Mouse (Mus musculus) CH12.LX (cell line): ENCODE measurements around the gene Erf. TPM values are rescaled to one million over a fixed set of nuclear protein-coding genes. Genes with fewer than 3 reads are reported as not detected.

ENCODE experiments used
- DNase-seq: peaks from one replicate; pipeline ENCODE4 v3.0.0-alpha.2; 2013; ENCODE audit errors: extremely low read depth
- H3K27ac ChIP-seq: 2 replicates; pipeline ENCODE4 v1.5.1; 2012; ENCODE audit warnings: low read depth, mild to moderate bottlenecking, control low read depth, moderate library complexity; ENCODE audit not compliant: insufficient read depth
- H3K27me3 ChIP-seq: replicated peaks from 2 replicates; pipeline ENCODE3; 2012; ENCODE audit warnings: inconsistent platforms
- H3K36me3 ChIP-seq, 2 experiments: replicated peaks in 1 of 2; 2 replicates each; pipeline versions ENCODE3 to v1.6.1; 2012; ENCODE audit warnings: inconsistent platforms in 1 of 2, low read length in 1 of 2, mild to moderate bottlenecking in 1 of 2, mixed read lengths in 1 of 2, moderate library complexity in 1 of 2; ENCODE audit not compliant: control insufficient read depth in 1 of 2, insufficient read depth in 1 of 2
- H3K4me1 ChIP-seq, 2 experiments: 2 replicates each; pipeline ENCODE4 v1.6.1; 2012; ENCODE audit warnings: inconsistent platforms in 1 of 2, moderate library complexity in 1 of 2; ENCODE audit not compliant: insufficient read depth in 2 of 2, control insufficient read depth in 1 of 2
- H3K4me2 ChIP-seq: 2 replicates; pipeline ENCODE4 v1.6.1; 2012; ENCODE audit warnings: low read depth, mild to moderate bottlenecking, control low read depth; ENCODE audit not compliant: poor library complexity, insufficient read depth, severe bottlenecking
- H3K4me3 ChIP-seq, 3 experiments: fragments of 150-350 bp in 1 of 3; sonication (generic) in 1 of 3; replicated peaks in 1 of 3; 2 replicates each; pipeline versions ENCODE3 to v1.5.1; 2011 to 2012; ENCODE audit warnings: low read depth in 2 of 3, low read length in 2 of 3, mild to moderate bottlenecking in 2 of 3, moderate library complexity in 2 of 3, control low read depth in 1 of 3, improper control_type of control experiment in 1 of 3, inconsistent platforms in 1 of 3, mixed read lengths in 1 of 3; ENCODE audit not compliant: poor library complexity in 1 of 3
- H3K79me2 ChIP-seq: replicated peaks from 2 replicates; pipeline ENCODE4 v1.6.1; 2012; ENCODE audit warnings: mild to moderate bottlenecking, moderate library complexity; ENCODE audit not compliant: control insufficient read depth, poor library complexity, insufficient read depth, severe bottlenecking; ENCODE audit errors: extremely low read depth
- H3K9ac ChIP-seq: 2 replicates; pipeline ENCODE4 v1.6.1; 2012; ENCODE audit warnings: low read depth, mild to moderate bottlenecking, control low read depth, moderate library complexity; ENCODE audit not compliant: insufficient read depth
- H3K9me3 ChIP-seq: replicated peaks from 2 replicates; pipeline ENCODE3; 2012; ENCODE audit warnings: low read length, inconsistent platforms, mixed read lengths
- BHLHE40 ChIP-seq: IDR thresholded peaks from 2 replicates; pipeline ENCODE4 v1.6.1; 2011; ENCODE audit warnings: mild to moderate bottlenecking, low read depth, low read length, improper control_type of control experiment
- CHD2 ChIP-seq: IDR thresholded peaks from 2 replicates; pipeline ENCODE4 v1.6.1; 2011; ENCODE audit warnings: low read length, improper control_type of control experiment
- CTCF ChIP-seq, 2 experiments: IDR thresholded peaks in 1 of 2; conservative IDR thresholded peaks in 1 of 2; 2 replicates each; pipeline ENCODE4 v1.5.1; 2011 to 2012; ENCODE audit warnings: low read depth in 2 of 2, low read length in 2 of 2, improper control_type of control experiment in 1 of 2, inconsistent platforms in 1 of 2, mild to moderate bottlenecking in 1 of 2, moderate library complexity in 1 of 2
- E2F4 ChIP-seq: IDR thresholded peaks from 2 replicates; pipeline ENCODE4 v1.6.1; 2011; ENCODE audit warnings: low read depth, low read length, improper control_type of control experiment; ENCODE audit not compliant: insufficient replicate concordance
- EP300 ChIP-seq: IDR thresholded peaks from 2 replicates; pipeline ENCODE4 v1.6.1; 2011; ENCODE audit warnings: low read length, improper control_type of control experiment
- ETS1 ChIP-seq: conservative IDR thresholded peaks from 2 replicates; pipeline ENCODE4 v1.6.1; 2012; ENCODE audit warnings: low read depth, mild to moderate bottlenecking, inconsistent platforms, low read length, improper control_type of control experiment, moderate library complexity
- HCFC1 ChIP-seq: IDR thresholded peaks from 2 replicates; pipeline ENCODE4 v1.6.1; 2012; ENCODE audit warnings: low read depth, mild to moderate bottlenecking, inconsistent platforms, low read length, improper control_type of control experiment
- JUN ChIP-seq: IDR thresholded peaks from 2 replicates; pipeline ENCODE4 v1.6.1; 2011; ENCODE audit warnings: low read depth, mild to moderate bottlenecking, low read length, improper control_type of control experiment, moderate library complexity; ENCODE audit not compliant: insufficient read depth
- JUND ChIP-seq: conservative IDR thresholded peaks from 2 replicates; pipeline ENCODE4 v1.6.1; 2011; ENCODE audit warnings: low read depth, low read length, improper control_type of control experiment
- KAT2A ChIP-seq: IDR thresholded peaks from 2 replicates; pipeline ENCODE4 v1.6.1; 2012; ENCODE audit warnings: low read length, improper control_type of control experiment, inconsistent platforms; ENCODE audit not compliant: insufficient replicate concordance
- MAFK ChIP-seq: IDR thresholded peaks from 2 replicates; pipeline ENCODE4 v1.6.1; 2011; ENCODE audit warnings: low read length, improper control_type of control experiment; ENCODE audit not compliant: insufficient replicate concordance
- MAZ ChIP-seq: IDR thresholded peaks from 2 replicates; pipeline ENCODE4 v1.6.1; 2012; ENCODE audit warnings: low read depth, mild to moderate bottlenecking, inconsistent platforms, low read length, improper control_type of control experiment, moderate library complexity
- MEF2A ChIP-seq: IDR thresholded peaks from 2 replicates; pipeline ENCODE4 v1.6.1; 2014; ENCODE audit warnings: low read depth, mild to moderate bottlenecking, inconsistent platforms, low read length, improper control_type of control experiment, borderline replicate concordance
- MXI1 ChIP-seq: IDR thresholded peaks from 2 replicates; pipeline ENCODE4 v1.6.1; 2011; ENCODE audit warnings: mild to moderate bottlenecking, low read depth, low read length, improper control_type of control experiment
- POLR2A ChIP-seq: IDR thresholded peaks from 2 replicates; pipeline ENCODE4 v1.6.1; 2011; ENCODE audit warnings: low read depth, mild to moderate bottlenecking, improper control_type of control experiment, low read length
- POLR2AphosphoS2 ChIP-seq: IDR thresholded peaks from 2 replicates; pipeline ENCODE4 v1.6.1; 2011; ENCODE audit warnings: low read depth, low read length, improper control_type of control experiment
- RAD21 ChIP-seq: IDR thresholded peaks from 2 replicates; pipeline ENCODE4 v1.6.1; 2011; ENCODE audit warnings: low read depth, mild to moderate bottlenecking, low read length, improper control_type of control experiment, moderate library complexity
- RCOR1 ChIP-seq: conservative IDR thresholded peaks from 2 replicates; pipeline ENCODE4 v1.6.1; 2012; ENCODE audit warnings: low read depth, mild to moderate bottlenecking, inconsistent platforms, low read length, improper control_type of control experiment
- SIN3A ChIP-seq: IDR thresholded peaks from 2 replicates; pipeline ENCODE4 v1.6.1; 2012; ENCODE audit warnings: low read length, improper control_type of control experiment, inconsistent platforms
- TCF12 ChIP-seq: IDR thresholded peaks from 2 replicates; pipeline ENCODE4 v1.6.1; 2014; ENCODE audit warnings: low read depth, mild to moderate bottlenecking, inconsistent platforms, low read length, improper control_type of control experiment
- UBTF ChIP-seq: IDR thresholded peaks from 2 replicates; pipeline ENCODE4 v1.6.1; 2012; ENCODE audit warnings: low read depth, mild to moderate bottlenecking, inconsistent platforms, low read length, improper control_type of control experiment, moderate library complexity
- USF1 ChIP-seq: IDR thresholded peaks from 2 replicates; pipeline ENCODE4 v1.6.1; 2014; ENCODE audit warnings: low read depth, mild to moderate bottlenecking, inconsistent platforms, low read length, improper control_type of control experiment
- USF2 ChIP-seq: conservative IDR thresholded peaks from 2 replicates; pipeline ENCODE4 v1.6.1; 2011; ENCODE audit warnings: low read depth, low read length, improper control_type of control experiment
- dilution Hi-C: fragments of 300-500 bp; cut with MboI; formaldehyde crosslinking; loops from 2 replicates; pipeline ENCODE4 v1.14.3; 2020; ENCODE audit warnings: low sequenced_read_pairs; ENCODE audit not compliant: extremely low pct_unique_long_range_greater_than_20kb, extremely low pct_ligation_motif_present
- in situ Hi-C: fragments of 300-500 bp; cut with MboI; formaldehyde crosslinking; loops from 3 replicates; pipeline ENCODE4 v1.14.3; 2019; ENCODE audit warnings: low sequenced_read_pairs, low pct_ligation_motif_present, low pct_unique_long_range_greater_than_20kb, mixed read lengths
- polyA plus RNA-seq: library from polyadenylated mRNA; unstranded; fragments of >175 nt; gene quantifications from 2 replicates; pipeline ENCODE4 v1.2.1, GENCODE M21; 2012; ENCODE audit warnings: low read depth; ENCODE audit not compliant: insufficient read length
- total RNA-seq, 2 experiments: library from RNA; depleted of rRNA; stranded (reverse); fragments of 300-350 nt in 1 of 2; fragments of >200 nt in 1 of 2; gene quantifications; 2 replicates each; pipeline ENCODE4 v1.2.3; 2012 to 2014

The Erf gene
- total and polyA plus RNA-seq, 3 experiments: 6.1 to 15.4 (median 13.2) TPM

DNA sequence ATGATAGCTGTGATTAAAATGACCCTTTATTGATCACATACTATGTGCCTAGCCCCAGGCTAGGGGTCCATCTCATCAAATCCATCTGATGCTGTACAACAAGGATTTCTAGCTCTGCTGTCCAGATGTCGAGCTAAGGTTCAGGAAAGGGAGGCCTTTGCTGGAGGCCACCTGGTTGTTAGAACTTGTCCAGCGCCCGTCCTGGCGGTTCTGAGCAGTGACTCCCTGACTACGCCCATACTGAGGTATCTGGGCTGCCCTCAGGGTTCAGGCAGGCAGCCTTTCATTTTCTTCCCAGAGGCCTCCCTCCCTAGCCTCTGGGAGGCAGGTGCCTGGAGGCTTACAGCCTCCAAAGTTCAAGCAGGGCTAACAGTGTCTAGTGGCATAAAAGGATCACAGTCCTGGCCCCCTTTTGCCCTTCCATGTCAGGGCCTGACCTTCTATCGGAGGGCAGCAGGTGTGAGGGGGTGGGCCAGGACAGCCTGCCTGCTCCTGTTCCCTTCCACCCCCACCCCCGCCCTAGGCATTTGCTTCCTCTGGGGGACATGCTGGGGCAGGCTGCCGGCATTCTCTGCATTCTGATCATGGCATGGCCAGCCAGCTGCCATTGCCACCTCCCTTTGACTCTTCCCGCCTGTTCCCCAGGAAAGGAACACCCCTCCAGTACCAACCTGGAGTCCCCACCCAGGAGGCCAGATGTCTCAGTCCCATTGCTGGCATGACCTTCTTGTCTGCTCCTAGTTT is 25.2 kb upstream of the Erf start:
- H3K27ac ChIP-seq: no peak overlapping the region

GRCm38 (mm10) chr7:25274996-25275395 is 24.4 kb upstream of the Erf start:
- peaks cover 30 to 59% of the 10 kb centered on the region in 2 experiments for H3K36me3 ChIP-seq
- H3K9ac ChIP-seq: no peak overlapping the region
- H3K79me2 ChIP-seq: no peaks in the 10 kb centered on the region
- DNase-seq: no peak
- no peak overlapping the region for H3K27ac ChIP-seq
- no peaks in the 10 kb centered on the region for H3K9me3 ChIP-seq
- TF ChIP-seq CTCF (conservative IDR thresholded peaks at IDR 0.05 in 1 of 2, IDR thresholded peaks at IDR 0.05 in 1 of 2; ENCODE audit: low read depth in 2 of 2, low read length in 2 of 2) (no peak), USF2 (no peak), BHLHE40 (no peak), HCFC1 (no peak), MEF2A (no peak), TCF12 (no peak), KAT2A (no peak), ETS1 (no peak), JUND (no peak), E2F4 (no peak), EP300 (no peak)
- TF ChIP-seq, all 38 proteins: peak for 0
- peaks cover 50 to 77% of the 10 kb centered on the region in 2 experiments for H3K4me1 ChIP-seq
- H3K4me3 ChIP-seq: no peak overlapping the region
- no peak overlapping the region for H3K4me2 ChIP-seq
- dilution Hi-C loops (no loop called here), in situ Hi-C loops (loop anchor here (5.0 to 10.0 kb wide), 3 partner anchors 33 to 143 kb away; no protein-coding TSS in a partner anchor)
- H3K27me3 ChIP-seq: no peaks in the 10 kb centered on the region

More for the DNA sequence above, 25.2 kb upstream of the Erf start:
- no peaks in the 10 kb centered on the region for H3K79me2 ChIP-seq
- no peaks in the 10 kb centered on the region for H3K9me3 ChIP-seq
- peaks cover 50 to 77% of the 10 kb centered on the region in 2 experiments for H3K4me1 ChIP-seq
- no peaks in the 10 kb centered on the region for H3K27me3 ChIP-seq
- dilution Hi-C loops: no loop called here
- H3K36me3 ChIP-seq: peaks cover 30 to 55% of the 10 kb centered on the region in 2 experiments
- no peak for DNase-seq
- no peak overlapping the region for H3K4me2 ChIP-seq
- in situ Hi-C loops: loop anchor here (5.0 to 10.0 kb wide), 3 partner anchors 33 to 143 kb away; no protein-coding TSS in a partner anchor
- TF ChIP-seq RCOR1 (no peak), EP300 (no peak), MAZ (no peak), E2F4 (no peak), KAT2A (no peak), MEF2A (no peak), MXI1 (no peak), USF1 (no peak), MAFK (no peak), JUN (no peak), UBTF (no peak), RAD21 (no peak), CHD2 (no peak), SIN3A (no peak), POLR2AphosphoS2 (no peak), POLR2A (no peak), TCF12 (no peak)
- H3K9ac ChIP-seq: no peak overlapping the region
- H3K4me3 ChIP-seq: no peak overlapping the region
